11 mouse cellular contexts compared by ENCODE assay signal in genomic region chr19:47420539-47420938, GRCm38 (mm10). TPM values are rescaled to one million over a fixed set of nuclear protein-coding genes. Genes with fewer than 3 reads are reported as not detected.
DNase-seq lines count a peak whose midpoint lies in the region; ATAC-seq and TF ChIP-seq lines count a peak whose summit lies in the region.
"Had no signal": no experiment of that assay in that cellular context is flagged by ENCODE, and none has a peak within 500 bp of the region (broad histone marks: within the 10 kb centered on the region; RNA-seq: fewer than 3 reads in every experiment).

No protein-coding gene starts in this region.

- H3K27me3 ChIP-seq in forebrain, postnatal 0 days (ENCODE audit: insufficient read depth, low read length), result no peaks in the 10 kb centered on the region
- no peaks in the 10 kb centered on the region for H3K27me3 ChIP-seq in forebrain, embryonic 12.5 days
- H3K27me3 ChIP-seq in heart, postnatal 0 days (ENCODE audit: control insufficient read depth, insufficient read depth, low read length), result no peaks in the 10 kb centered on the region
- H3K27me3 ChIP-seq in neural tube, embryonic 13.5 days, result no peaks in the 10 kb centered on the region

- H3K9me3 ChIP-seq in forebrain, postnatal 0 days (ENCODE audit: low read length), result no peaks in the 10 kb centered on the region
- no peaks in the 10 kb centered on the region for H3K9me3 ChIP-seq in forebrain, embryonic 12.5 days
- no peaks in the 10 kb centered on the region for H3K9me3 ChIP-seq in heart, postnatal 0 days (replicated peaks; ENCODE audit: control insufficient read depth, low read length)
- no peaks in the 10 kb centered on the region for H3K9me3 ChIP-seq in neural tube, embryonic 13.5 days
- H3K9me3 ChIP-seq: midbrain, embryonic 10.5 days had no signal

- no peak overlapping the region for H3K9ac ChIP-seq in forebrain, postnatal 0 days
- H3K9ac ChIP-seq in forebrain, embryonic 12.5 days, result no peak overlapping the region
- H3K9ac ChIP-seq in heart, postnatal 0 days (replicated peaks; ENCODE audit: low read depth, low read length), result no peak overlapping the region
- H3K9ac ChIP-seq in neural tube, embryonic 13.5 days, result peak overlapping the region; percentile 31; the same call in 1 of the 2 replicates

- H3K27ac ChIP-seq in forebrain, postnatal 0 days (ENCODE audit: low read depth, low read length), result no peak overlapping the region
- no peak overlapping the region for H3K27ac ChIP-seq in forebrain, embryonic 12.5 days
- H3K27ac ChIP-seq in heart, postnatal 0 days (ENCODE audit: low read depth), result peak overlapping the region; percentile 47
- H3K27ac ChIP-seq in neural tube, embryonic 13.5 days (replicated peaks), result no peak overlapping the region

- no peak for TF ChIP-seq EP300 in heart, postnatal 0 days (IDR thresholded peaks at IDR 0.05; ENCODE audit: low read depth)

- peak; percentile 27 for DNase-seq in forebrain, postnatal 0 days
- DNase-seq in heart, postnatal 0 days (ENCODE audit: low spot score), result no peak
- DNase-seq in heart, adult 18-20 months, result no peak
- DNase-seq in neural tube, embryonic 10.5 days (ENCODE audit: extremely low spot score, low spot score), result no peak
- no peak for DNase-seq in cerebellum, postnatal 36 days
- DNase-seq in frontal cortex, adult 2 months (ENCODE audit: extremely low spot score in 1 of 2, low spot score in 1 of 2), result no peak
- DNase-seq: cerebellum, adult 18-20 months; liver had no signal

- no peaks in the 10 kb centered on the region for H3K36me3 ChIP-seq in forebrain, postnatal 0 days (ENCODE audit: insufficient read depth)
- H3K36me3 ChIP-seq in forebrain, embryonic 12.5 days (replicated peaks), result 0 out of 2 replicates have a peak, but pooled peaks cover 6% of the 10 kb centered on the region
- H3K36me3 ChIP-seq in heart, postnatal 0 days (replicated peaks; ENCODE audit: control insufficient read depth, insufficient read depth, low read length), result peaks cover 11% of the 10 kb centered on the region; the same call in 1 of the 2 replicates
- no peaks in the 10 kb centered on the region for H3K36me3 ChIP-seq in neural tube, embryonic 13.5 days
- H3K36me3 ChIP-seq: midbrain, embryonic 10.5 days had no signal

- ATAC-seq in forebrain, postnatal 0 days, result peak; percentile 40
- no peak for ATAC-seq in forebrain, embryonic 12.5 days (ENCODE audit: low FRiP score)
- no peak for ATAC-seq in heart, postnatal 0 days (ENCODE audit: insufficient read depth, low read depth)
- ATAC-seq in neural tube, embryonic 13.5 days (ENCODE audit: low read depth), result no peak

- H3K4me3 ChIP-seq in forebrain, postnatal 0 days (ENCODE audit: low read depth, low read length), result no peak overlapping the region
- no peak overlapping the region for H3K4me3 ChIP-seq in forebrain, embryonic 12.5 days (replicated peaks)
- no peak overlapping the region for H3K4me3 ChIP-seq in heart, postnatal 0 days (ENCODE audit: low read depth, low read length)
- no peak overlapping the region for H3K4me3 ChIP-seq in neural tube, embryonic 13.5 days
- H3K4me3 ChIP-seq: midbrain, embryonic 10.5 days had no signal

- H3K4me1 ChIP-seq in forebrain, postnatal 0 days (ENCODE audit: insufficient read depth), result no peaks in the 10 kb centered on the region
- no peaks in the 10 kb centered on the region for H3K4me1 ChIP-seq in forebrain, embryonic 12.5 days
- H3K4me1 ChIP-seq in heart, postnatal 0 days (ENCODE audit: control insufficient read depth, insufficient read depth), result peaks cover 20% of the 10 kb centered on the region; the same call in 1 of the 2 replicates
- peaks cover 25% of the 10 kb centered on the region for H3K4me1 ChIP-seq in neural tube, embryonic 13.5 days (replicated peaks)

- WGBS in forebrain, postnatal 0 days, result 49% methylated on average over 11 of the region's 11 CpGs
- 88% methylated on average over 11 of the region's 11 CpGs for WGBS in forebrain, embryonic 12.5 days
- 54% methylated on average over 11 of the region's 11 CpGs for WGBS in heart, postnatal 0 days
- 82% methylated on average over 11 of the region's 11 CpGs for WGBS in neural tube, embryonic 13.5 days

- no peak for TF ChIP-seq CTCF in forebrain, postnatal 0 days (IDR thresholded peaks at IDR 0.05; ENCODE audit: low read depth)
- no peak for TF ChIP-seq CTCF in heart, postnatal 0 days (IDR thresholded peaks at IDR 0.05; ENCODE audit: low read depth)

- H3K4me2 ChIP-seq in forebrain, postnatal 0 days (ENCODE audit: low read depth), result no peak overlapping the region
- no peak overlapping the region for H3K4me2 ChIP-seq in forebrain, embryonic 12.5 days
- no peak overlapping the region for H3K4me2 ChIP-seq in heart, postnatal 0 days (ENCODE audit: low read depth, low read length)
- H3K4me2 ChIP-seq in neural tube, embryonic 13.5 days, result no peak overlapping the region

RNA-seq across cellular contexts. Expression of gene Sh3pxd2a, which starts 43.7 kb away (rescaled TPM):
- total RNA-seq in forebrain, postnatal 0 days (2014; rRNA removed), result 16.1 and 20.8 TPM in 2 replicates
- polyA plus RNA-seq in forebrain, postnatal 0 days (2015; fragmentation: Nextera tagmentation; extraction: Ambion mirVana), result 0.98 and 1.2 TPM in 2 replicates
- polyA plus RNA-seq in forebrain, embryonic 12.5 days (2016; fragmentation: Nextera tagmentation; extraction: Ambion mirVana), result 3.7 TPM in 2 replicates
- 45.0 and 47.2 TPM in 2 replicates for total RNA-seq in heart, postnatal 0 days (2014; rRNA removed; ENCODE audit: low replicate concordance)
- 2.9 and 3.4 TPM in 2 replicates for polyA plus RNA-seq in heart, postnatal 0 days (2015; fragmentation: Nextera tagmentation; extraction: Ambion mirVana)
- 10 to 100 TPM; 45.5 to 48.7 TPM for total RNA-seq in heart, adult 18-20 months (2021)
- polyA plus RNA-seq in neural tube, embryonic 13.5 days (2015; fragmentation: Nextera tagmentation; extraction: Ambion mirVana), result 3.2 and 5.0 TPM in 2 replicates
- 13.2 and 15.0 TPM in 2 replicates for polyA plus RNA-seq in frontal cortex, adult 2 months (2012; rRNA removed)
